Mouse (Mus musculus): Measurements from ENCODE around the gene Tigd2. TPM values are rescaled to one million over a fixed set of nuclear protein-coding genes. Genes with fewer than 3 reads are reported as not detected.
"Not testable (repeated sequence)": the region's sequence is repeated elsewhere in the genome, so short reads cannot be mapped to it uniquely, and the experiment has no call there.

The Tigd2 gene
- polyA plus RNA-seq, 1 experiment from 2014 or later: 16.4 TPM

GRCm38 (mm10) chr6:59180376-59180996, 28.2 kb upstream of the Tigd2 start:
- H3K27me3 ChIP-seq (ENCODE audit: control insufficient read depth, insufficient read depth, low read length): no peaks in the 10 kb centered on the region
- WGBS: 49% methylated on average over 7 of the region's 7 CpGs
- H3K9me3 ChIP-seq (ENCODE audit: control insufficient read depth, low read length): no peaks in the 10 kb centered on the region
- H3K9ac ChIP-seq (ENCODE audit: low read length): no peak overlapping the region
- ATAC-seq (ENCODE audit: insufficient number of reproducible peaks, low FRiP score, low TSS enrichment, low read depth): peak; percentile 59; the same call in 1 of the 2 replicates
- H3K4me3 ChIP-seq (ENCODE audit: low read depth, low read length): no peak overlapping the region
- DNase-seq (ENCODE audit: low spot score): peak; percentile 59
- H3K36me3 ChIP-seq (ENCODE audit: control insufficient read depth, insufficient read depth, low read length): no peaks in the 10 kb centered on the region
- no peak overlapping the region for H3K4me2 ChIP-seq (ENCODE audit: low read depth, severe bottlenecking)
- no peaks in the 10 kb centered on the region for H3K4me1 ChIP-seq (ENCODE audit: control insufficient read depth, insufficient read depth, low read length)
- H3K27ac ChIP-seq (replicated peaks; ENCODE audit: low read depth, low read length): no peak overlapping the region

- H3K4me3 ChIP-seq (ENCODE audit: low read depth, low read length): no peak overlapping the region
- WGBS: 78% methylated on average over 13 of the region's 13 CpGs
- no peaks in the 10 kb centered on the region for H3K9me3 ChIP-seq (ENCODE audit: control insufficient read depth, low read length)
- no peaks in the 10 kb centered on the region for H3K27me3 ChIP-seq (ENCODE audit: control insufficient read depth, insufficient read depth, low read length)
- H3K9ac ChIP-seq (ENCODE audit: low read length): no peak overlapping the region
- H3K4me1 ChIP-seq (ENCODE audit: control insufficient read depth, insufficient read depth, low read length): no peaks in the 10 kb centered on the region
- no peaks in the 10 kb centered on the region for H3K36me3 ChIP-seq (ENCODE audit: control insufficient read depth, insufficient read depth, low read length)
- DNase-seq (ENCODE audit: low spot score) (no peak), ATAC-seq (ENCODE audit: insufficient number of reproducible peaks, low FRiP score, low TSS enrichment, low read depth) (no peak)
- H3K27ac ChIP-seq (replicated peaks; ENCODE audit: low read depth, low read length): no peak overlapping the region
- no peak overlapping the region for H3K4me2 ChIP-seq (ENCODE audit: low read depth, severe bottlenecking)
These were observed 23.5 kb upstream of the Tigd2 start for GRCm38 (mm10) chr6:59185010-59185699.

GRCm38 (mm10) chr6:59190006-59190405, 18.7 kb upstream of the Tigd2 start:
- Histone ChIP-seq H3K4me1 (ENCODE audit: control insufficient read depth, insufficient read depth, low read length) (no peaks in the 10 kb centered on the region), H3K27ac (replicated peaks; ENCODE audit: low read depth, low read length) (no peak overlapping the region), H3K36me3 (ENCODE audit: control insufficient read depth, insufficient read depth, low read length) (no peaks in the 10 kb centered on the region), H3K9me3 (ENCODE audit: control insufficient read depth, low read length) (no peaks in the 10 kb centered on the region), H3K4me2 (ENCODE audit: low read depth, severe bottlenecking) (no peak overlapping the region), H3K27me3 (ENCODE audit: control insufficient read depth, insufficient read depth, low read length) (no peaks in the 10 kb centered on the region), H3K4me3 (ENCODE audit: low read depth, low read length) (no peak overlapping the region), H3K9ac (ENCODE audit: low read length) (no peak overlapping the region)
- WGBS: 91% methylated on average over 1 of the region's 1 CpGs
- DNase-seq (ENCODE audit: low spot score) (no peak), ATAC-seq (ENCODE audit: insufficient number of reproducible peaks, low FRiP score, low TSS enrichment, low read depth) (no peak)

- not testable (repeated sequence) for H3K4me2 ChIP-seq (ENCODE audit: low read depth, severe bottlenecking); H3K9ac ChIP-seq (ENCODE audit: low read length); H3K9me3 ChIP-seq (ENCODE audit: control insufficient read depth, low read length); ATAC-seq (ENCODE audit: insufficient number of reproducible peaks, low FRiP score, low TSS enrichment, low read depth); H3K27me3 ChIP-seq (ENCODE audit: control insufficient read depth, insufficient read depth, low read length); H3K36me3 ChIP-seq (ENCODE audit: control insufficient read depth, insufficient read depth, low read length); DNase-seq (ENCODE audit: low spot score); H3K4me1 ChIP-seq (ENCODE audit: control insufficient read depth, insufficient read depth, low read length); H3K4me3 ChIP-seq (ENCODE audit: low read depth, low read length); H3K27ac ChIP-seq (replicated peaks; ENCODE audit: low read depth, low read length)
- WGBS: 91% methylated on average over 3 of the region's 3 CpGs
These were observed 14.2 kb upstream of the Tigd2 start for GRCm38 (mm10) chr6:59194518-59194917.

- Histone ChIP-seq H3K27ac (replicated peaks; ENCODE audit: low read depth, low read length) (no peak overlapping the region), H3K36me3 (ENCODE audit: control insufficient read depth, insufficient read depth, low read length) (no peaks in the 10 kb centered on the region), H3K27me3 (ENCODE audit: control insufficient read depth, insufficient read depth, low read length) (no peaks in the 10 kb centered on the region), H3K4me1 (ENCODE audit: control insufficient read depth, insufficient read depth, low read length) (no peaks in the 10 kb centered on the region), H3K9me3 (ENCODE audit: control insufficient read depth, low read length) (no peaks in the 10 kb centered on the region), H3K4me3 (ENCODE audit: low read depth, low read length) (no peak overlapping the region), H3K9ac (ENCODE audit: low read length) (no peak overlapping the region), H3K4me2 (ENCODE audit: low read depth, severe bottlenecking) (no peak overlapping the region)
- ATAC-seq (ENCODE audit: insufficient number of reproducible peaks, low FRiP score, low TSS enrichment, low read depth) (no peak), DNase-seq (ENCODE audit: low spot score) (no peak)
- WGBS: 84% methylated on average over 2 of the region's 2 CpGs
These were observed 12.6 kb upstream of the Tigd2 start for GRCm38 (mm10) chr6:59195849-59196635.

GRCm38 (mm10) chr6:59196746-59197145, 11.9 kb upstream of the Tigd2 start:
- no peak overlapping the region for H3K27ac ChIP-seq (replicated peaks; ENCODE audit: low read depth, low read length)
- no peaks in the 10 kb centered on the region for H3K4me1 ChIP-seq (ENCODE audit: control insufficient read depth, insufficient read depth, low read length)
- no peak overlapping the region for H3K9ac ChIP-seq (ENCODE audit: low read length)
- no peaks in the 10 kb centered on the region for H3K9me3 ChIP-seq (ENCODE audit: control insufficient read depth, low read length)
- H3K4me2 ChIP-seq (ENCODE audit: low read depth, severe bottlenecking): no peak overlapping the region
- H3K4me3 ChIP-seq (ENCODE audit: low read depth, low read length): no peak overlapping the region
- ATAC-seq (ENCODE audit: insufficient number of reproducible peaks, low FRiP score, low TSS enrichment, low read depth): no peak
- H3K27me3 ChIP-seq (ENCODE audit: control insufficient read depth, insufficient read depth, low read length): no peaks in the 10 kb centered on the region
- no peak for DNase-seq (ENCODE audit: low spot score)
- no peaks in the 10 kb centered on the region for H3K36me3 ChIP-seq (ENCODE audit: control insufficient read depth, insufficient read depth, low read length)

GRCm38 (mm10) chr6:59198356-59198755, 10.3 kb upstream of the Tigd2 start:
- Histone ChIP-seq H3K9me3 (ENCODE audit: control insufficient read depth, low read length) (no peaks in the 10 kb centered on the region), H3K9ac (ENCODE audit: low read length) (no peak overlapping the region), H3K36me3 (ENCODE audit: control insufficient read depth, insufficient read depth, low read length) (no peaks in the 10 kb centered on the region), H3K4me1 (ENCODE audit: control insufficient read depth, insufficient read depth, low read length) (no peaks in the 10 kb centered on the region), H3K27me3 (ENCODE audit: control insufficient read depth, insufficient read depth, low read length) (no peaks in the 10 kb centered on the region), H3K4me3 (ENCODE audit: low read depth, low read length) (no peak overlapping the region), H3K27ac (replicated peaks; ENCODE audit: low read depth, low read length) (no peak overlapping the region), H3K4me2 (ENCODE audit: low read depth, severe bottlenecking) (no peak overlapping the region)
- DNase-seq (ENCODE audit: low spot score) (no peak), ATAC-seq (ENCODE audit: insufficient number of reproducible peaks, low FRiP score, low TSS enrichment, low read depth) (no peak)
- 79% methylated on average over 3 of the region's 3 CpGs for WGBS

- Histone ChIP-seq H3K9me3 (ENCODE audit: control insufficient read depth, low read length) (no peaks in the 10 kb centered on the region), H3K4me2 (ENCODE audit: low read depth, severe bottlenecking) (no peak overlapping the region), H3K27ac (replicated peaks; ENCODE audit: low read depth, low read length) (no peak overlapping the region), H3K36me3 (ENCODE audit: control insufficient read depth, insufficient read depth, low read length) (no peaks in the 10 kb centered on the region), H3K4me1 (ENCODE audit: control insufficient read depth, insufficient read depth, low read length) (no peaks in the 10 kb centered on the region), H3K9ac (ENCODE audit: low read length) (no peak overlapping the region), H3K27me3 (ENCODE audit: control insufficient read depth, insufficient read depth, low read length) (no peaks in the 10 kb centered on the region), H3K4me3 (ENCODE audit: low read depth, low read length) (no peak overlapping the region)
- DNase-seq (ENCODE audit: low spot score) (no peak), ATAC-seq (ENCODE audit: insufficient number of reproducible peaks, low FRiP score, low TSS enrichment, low read depth) (no peak)
- WGBS: 80% methylated on average over 2 of the region's 2 CpGs
These were observed 9.6 kb upstream of the Tigd2 start for GRCm38 (mm10) chr6:59199021-59199420.
